Mouse (Mus musculus): ENCODE results near the gene Adgrb3.
A peak's percentile ranks its signal among the peaks of the same experiment; 100 is the strongest.
"Not testable (repeated sequence)": the region's sequence is repeated elsewhere in the genome, so short reads cannot be mapped to it uniquely, and the experiment has no call there.

Adgrb3 gene

GRCm38 (mm10) chr1:25744736-25745135 lies 84.8 kb downstream of the Adgrb3 start:
- DNase-seq: no peak

GRCm38 (mm10) chr1:25729844-25730243 lies 99.7 kb downstream of the Adgrb3 start:
- no peak for DNase-seq

GRCm38 (mm10) chr1:25711474-25711873 lies 118.0 kb downstream of the Adgrb3 start:
- DNase-seq: no peak

DNA sequence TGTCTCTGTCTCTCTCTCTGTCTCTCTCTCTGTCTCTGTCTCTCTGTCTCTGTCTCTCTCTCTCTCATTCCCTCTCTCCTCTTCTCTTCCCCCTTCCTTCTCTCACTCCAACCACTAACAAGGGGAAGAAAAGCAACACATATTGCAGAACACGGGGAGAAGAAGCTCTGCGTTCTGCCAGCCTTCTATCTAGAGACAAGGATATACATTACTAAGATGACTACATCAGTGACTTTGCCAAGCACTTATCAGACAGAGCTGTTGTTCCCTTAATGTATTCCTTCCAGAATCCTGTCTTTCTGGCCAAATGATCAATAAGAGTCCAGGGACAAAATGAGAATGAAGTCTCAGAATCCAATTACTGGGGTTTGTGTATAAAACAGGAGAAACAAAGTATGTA lies 123.2 kb downstream of the Adgrb3 start:
- DNase-seq: no peak

- DNase-seq: no peak
Measured at GRCm38 (mm10) chr1:25698702-25699250, 130.7 kb downstream of the Adgrb3 start.

DNA sequence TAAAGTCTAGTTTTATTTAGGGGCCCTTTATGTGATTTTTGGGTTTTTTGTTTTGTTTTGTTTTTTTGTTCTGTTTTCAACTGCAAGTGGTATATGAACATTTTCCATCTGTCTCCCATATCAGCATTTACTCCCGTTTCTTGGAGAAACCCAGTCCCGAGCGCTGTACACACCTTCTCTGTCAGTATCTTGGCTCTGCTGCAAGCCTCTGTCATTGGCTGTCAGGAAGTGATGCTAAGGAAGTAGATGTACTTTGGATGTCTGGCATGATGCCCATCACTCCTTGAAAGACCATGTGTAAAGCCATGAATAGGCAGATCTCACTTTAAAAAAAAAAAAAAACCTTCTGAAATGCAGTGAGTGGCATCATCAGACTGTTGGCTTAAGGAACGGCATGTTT lies 132.3 kb downstream of the Adgrb3 start:
- no peak for DNase-seq

GRCm38 (mm10) chr1:25696771-25697170 lies 132.7 kb downstream of the Adgrb3 start:
- peak in 1 of 2 experiments; percentile 3 for DNase-seq

DNA sequence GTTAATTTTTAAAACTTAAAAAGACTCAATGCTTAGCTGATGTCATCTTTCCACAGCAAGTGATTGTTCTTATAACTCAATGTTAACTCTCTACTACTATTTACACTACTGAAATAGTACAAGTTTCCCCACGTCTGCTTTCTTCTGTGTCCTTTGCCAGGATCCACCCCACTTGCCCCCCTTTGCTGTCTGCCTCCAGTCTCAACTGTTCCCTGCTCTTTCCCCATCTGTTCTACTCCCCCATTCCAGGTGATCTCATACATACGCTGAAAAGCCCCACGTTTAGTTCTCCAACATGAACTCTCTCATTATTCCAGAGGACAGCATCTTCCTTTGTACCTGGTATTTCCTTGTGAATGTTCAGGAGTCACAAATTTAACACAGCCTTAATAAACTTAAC lies 147.4 kb downstream of the Adgrb3 start:
- no peak for DNase-seq

GRCm38 (mm10) chr1:25679656-25680055 lies 149.9 kb downstream of the Adgrb3 start:
- no peak for DNase-seq

GRCm38 (mm10) chr1:25652717-25653116 lies 176.8 kb downstream of the Adgrb3 start:
- DNase-seq: no peak

DNA sequence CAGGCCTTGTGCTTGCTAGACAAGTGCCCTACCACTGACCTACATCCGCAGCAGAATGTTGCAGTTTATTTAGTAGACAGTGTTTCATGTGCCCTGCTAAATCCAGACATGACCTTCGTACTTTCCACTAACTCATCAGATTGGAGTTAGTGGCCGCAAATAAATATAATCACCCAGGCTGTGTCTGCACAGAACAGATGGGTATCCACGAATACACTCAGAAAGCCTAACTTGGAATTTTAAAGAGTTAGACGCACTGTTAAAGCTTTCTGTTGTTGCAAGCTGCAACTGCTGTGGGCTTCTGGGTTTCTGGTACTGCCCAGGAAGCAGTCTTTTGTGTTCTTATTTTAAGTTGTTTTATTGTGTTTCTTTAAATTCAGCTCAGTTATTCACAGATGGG lies 185.3 kb downstream of the Adgrb3 start:
- DNase-seq: no peak

- no peak for DNase-seq
Measured at GRCm38 (mm10) chr1:25621458-25621857, 208.0 kb downstream of the Adgrb3 start.

- no peak for DNase-seq
Measured at GRCm38 (mm10) chr1:25616954-25617353, 212.6 kb downstream of the Adgrb3 start.

DNA sequence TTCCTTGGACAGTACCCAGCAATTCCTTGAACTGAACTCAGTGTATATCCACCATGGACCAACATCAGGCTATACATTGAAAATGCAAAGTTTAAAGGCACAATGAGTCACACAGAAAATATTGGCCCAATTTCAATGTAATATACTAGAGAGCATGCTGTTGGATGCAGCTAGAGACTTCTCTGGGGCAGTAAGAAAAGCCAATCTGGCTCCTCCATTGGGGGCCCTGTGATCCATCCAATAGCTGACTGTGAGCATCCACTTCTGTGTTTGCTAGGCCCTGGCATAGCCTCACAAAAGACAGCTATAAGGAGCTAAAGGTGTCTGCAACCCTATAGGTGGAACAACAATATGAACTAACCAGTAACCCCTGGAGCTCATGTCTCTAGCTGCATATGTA lies 218.7 kb downstream of the Adgrb3 start:
- not testable (repeated sequence) for DNase-seq

- DNase-seq: no peak
Measured at GRCm38 (mm10) chr1:25598941-25599340, 230.6 kb downstream of the Adgrb3 start.

DNA sequence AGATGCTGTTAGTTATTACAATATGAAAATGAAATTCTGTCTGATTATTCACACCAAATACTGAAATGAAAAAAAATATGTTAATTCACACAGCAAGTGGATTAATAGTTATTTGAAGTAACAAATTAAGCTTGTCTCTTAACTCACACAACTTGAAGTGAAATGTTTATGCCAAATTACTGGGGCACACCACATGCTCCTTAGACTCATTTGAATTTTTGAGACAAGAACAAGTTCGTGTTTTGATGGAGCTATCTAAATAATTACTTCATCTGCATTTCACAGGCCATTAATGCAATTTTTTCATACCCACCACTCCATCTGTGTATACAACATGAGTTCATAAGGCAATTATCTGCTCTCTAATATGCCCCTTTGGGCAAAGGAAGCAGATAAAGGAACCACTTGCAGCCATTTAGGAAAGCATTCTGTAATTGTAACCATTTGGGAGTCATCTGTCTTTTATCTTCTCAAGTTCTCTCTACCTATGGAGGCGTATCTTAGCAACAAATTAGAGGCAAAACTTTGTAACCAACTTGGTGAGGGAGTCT lies 240.9 kb downstream of the Adgrb3 start:
- DNase-seq: no peak

DNA sequence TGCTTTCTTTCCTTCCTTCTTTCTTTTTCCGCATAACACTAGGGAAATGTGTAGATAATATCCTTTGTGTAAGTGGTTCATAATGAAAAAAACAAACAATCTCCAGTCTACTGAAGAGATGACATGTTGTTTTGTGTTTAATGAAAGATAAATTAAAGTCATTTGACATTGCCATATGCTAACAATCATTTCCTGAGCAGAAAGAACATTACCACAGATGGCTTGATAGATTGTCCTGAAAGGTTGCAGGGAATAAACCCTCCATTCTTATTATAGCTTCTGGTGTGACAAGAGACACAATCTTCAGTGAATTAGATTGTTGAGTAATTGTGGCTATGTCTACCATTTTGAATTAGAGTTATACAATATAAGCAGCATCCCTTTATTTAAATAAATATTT lies 247.8 kb downstream of the Adgrb3 start:
- no peak for DNase-seq

- no peak for DNase-seq
Measured at GRCm38 (mm10) chr1:25577836-25578235, 251.7 kb downstream of the Adgrb3 start.

- no peak for DNase-seq
Measured at GRCm38 (mm10) chr1:25576598-25576997, 252.9 kb downstream of the Adgrb3 start.

DNA sequence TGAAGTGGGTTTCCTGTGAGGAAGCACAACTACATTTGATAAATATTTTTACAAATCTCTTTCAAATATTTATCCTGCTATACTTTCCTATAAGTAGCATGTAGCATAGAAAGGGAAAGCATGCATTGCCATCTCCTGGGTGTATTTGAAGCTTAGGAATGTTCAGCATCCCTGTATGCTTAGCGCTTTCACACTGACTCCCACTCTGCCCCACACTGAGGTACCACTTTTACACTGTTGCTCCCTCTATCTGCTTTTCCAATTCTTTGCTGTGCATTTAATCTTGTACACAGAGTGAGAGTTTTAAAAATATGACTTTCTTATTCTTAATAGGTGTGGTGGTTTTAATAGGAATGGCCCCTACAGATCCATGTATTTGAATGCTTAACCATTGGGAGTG lies 261.4 kb downstream of the Adgrb3 start:
- no peak for DNase-seq

DNA sequence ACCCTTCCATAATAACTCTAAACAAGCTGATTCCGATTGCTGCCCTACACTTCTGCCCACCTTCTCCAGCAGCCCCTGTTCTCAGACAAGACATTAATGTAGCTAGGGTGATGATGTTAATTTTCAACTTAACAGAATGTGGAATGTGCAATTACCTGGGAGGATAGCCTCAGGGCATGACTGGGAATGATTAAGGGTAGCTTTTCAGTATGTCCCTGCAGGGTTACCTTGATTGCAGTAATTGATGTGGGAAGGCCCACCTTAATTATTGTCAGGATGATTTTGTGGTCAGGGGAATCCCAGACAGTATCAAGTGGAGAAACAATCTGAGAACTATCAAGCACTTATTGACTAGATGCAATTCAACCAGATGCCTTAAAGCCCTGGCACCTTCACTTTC lies 283.4 kb downstream of the Adgrb3 start:
- DNase-seq: no peak

DNA sequence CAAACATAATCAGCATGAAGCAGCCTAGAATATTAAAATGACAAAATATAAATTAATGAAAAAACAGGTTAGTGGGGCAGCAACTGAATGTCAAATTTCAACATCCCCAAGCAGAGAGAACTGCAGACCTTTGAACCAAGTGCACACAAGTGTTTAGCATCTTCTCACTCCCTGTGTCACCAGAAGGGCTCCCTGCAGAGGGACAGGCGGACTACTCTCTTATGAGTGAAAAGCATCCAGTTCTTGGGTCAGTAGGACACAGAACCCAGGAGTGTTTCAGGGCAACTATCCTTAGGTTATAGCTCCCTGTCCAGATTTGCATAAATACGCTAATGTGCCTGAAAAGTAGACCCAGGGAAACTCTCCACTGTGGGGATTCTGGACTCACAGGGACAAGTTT lies 285.6 kb downstream of the Adgrb3 start:
- no peak for DNase-seq

- no peak for DNase-seq
Measured at GRCm38 (mm10) chr1:25542891-25543290, 286.6 kb downstream of the Adgrb3 start.

DNA sequence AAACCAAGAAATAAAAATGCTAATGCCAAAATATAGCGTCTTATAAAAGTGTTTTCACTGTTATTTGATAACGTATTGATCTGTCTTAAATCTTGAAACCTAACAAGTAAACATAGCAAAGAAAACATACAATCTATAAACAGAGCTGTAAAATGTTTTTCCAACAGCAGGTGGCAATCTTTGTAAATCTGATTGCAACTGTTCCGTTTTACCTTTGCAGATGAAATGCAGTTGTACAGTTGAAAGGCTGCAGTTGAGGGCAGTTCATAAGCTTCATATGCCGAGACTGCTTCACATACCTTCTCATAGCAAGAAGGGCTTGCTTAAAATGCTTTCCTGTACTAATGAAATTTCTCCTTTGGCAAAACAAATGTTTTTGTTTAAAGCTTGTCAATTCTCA lies 302.5 kb downstream of the Adgrb3 start:
- no peak for DNase-seq

DNA sequence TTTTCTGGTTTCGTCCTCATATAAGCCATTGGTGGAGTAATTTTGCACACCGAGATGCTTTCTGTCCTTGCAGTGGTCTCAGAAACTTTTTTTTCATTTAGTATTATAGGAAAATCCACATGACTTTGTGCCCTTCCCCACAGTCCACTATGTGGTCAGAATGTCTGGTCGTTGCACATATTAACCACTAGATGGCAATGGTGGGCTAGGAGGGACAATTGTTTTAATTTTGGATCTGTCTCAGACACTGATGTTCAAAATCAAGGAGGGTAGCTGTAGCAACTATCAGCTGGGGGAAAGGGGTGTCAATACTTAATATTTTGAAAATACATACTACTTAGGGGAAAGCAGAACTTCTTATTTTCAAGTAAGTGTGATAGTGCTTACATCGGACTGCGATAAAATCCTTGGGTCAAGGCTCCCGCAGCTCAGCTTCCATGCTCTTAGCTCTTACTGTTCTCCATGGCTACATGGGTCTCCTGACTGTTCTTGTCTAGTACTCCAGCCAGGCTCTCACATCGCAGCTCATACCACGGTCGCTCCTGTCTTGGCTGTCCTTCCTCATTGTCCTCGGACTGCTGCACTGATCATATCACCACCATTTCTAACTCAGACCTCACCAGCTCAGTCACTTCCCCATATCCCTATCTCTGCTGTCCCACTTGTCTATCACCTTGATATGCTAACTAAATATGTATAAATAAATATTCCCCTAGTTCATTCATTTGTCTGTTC lies 319.0 kb downstream of the Adgrb3 start:
- DNase-seq: peak; percentile 7 to 9
